Mouse (Mus musculus) C2C12 (cell line): ENCODE data around the gene Fam208a. TPM values are rescaled to one million over a fixed set of nuclear protein-coding genes. Genes with fewer than 3 reads are reported as not detected.

Experiments used
- H3K27me3 ChIP-seq: one replicate; pipeline ENCODE4 v1.6.1; 2011; ENCODE audit not compliant: control insufficient read depth, insufficient read depth, insufficient read length
- H3K36me3 ChIP-seq: one replicate; pipeline ENCODE4 v1.6.1; 2011; ENCODE audit not compliant: control insufficient read depth, insufficient read depth
- H3K4me3 ChIP-seq: one replicate; pipeline ENCODE4 v1.5.1; 2011; ENCODE audit warnings: mild to moderate bottlenecking, control low read depth; ENCODE audit not compliant: poor library complexity, insufficient read depth, severe bottlenecking
- H3K79me2 ChIP-seq: one replicate; pipeline ENCODE4 v1.6.1; 2011; ENCODE audit not compliant: control insufficient read depth, insufficient read depth
- H3K79me3 ChIP-seq: one replicate; pipeline ENCODE4 v1.6.1; 2011; ENCODE audit warnings: low read depth, control low read depth
- H3ac ChIP-seq: one replicate; pipeline ENCODE3; 2011; ENCODE audit warnings: low read depth; ENCODE audit not compliant: control insufficient read depth, insufficient read length
- CEBPB ChIP-seq: IDR thresholded peaks from one replicate; pipeline ENCODE4 v1.6.1; 2011; ENCODE audit warnings: low read depth, mild to moderate bottlenecking, control low read depth, moderate library complexity
- CTCF ChIP-seq: IDR thresholded peaks from one replicate; pipeline ENCODE4 v1.5.1; 2011; ENCODE audit not compliant: control insufficient read depth, insufficient read depth, insufficient read length
- FOSL1 ChIP-seq: IDR thresholded peaks from one replicate; pipeline ENCODE4 v1.8.0; 2011; ENCODE audit warnings: mild to moderate bottlenecking, low read length; ENCODE audit not compliant: poor library complexity, insufficient read depth, severe bottlenecking
- MAX ChIP-seq: IDR thresholded peaks from one replicate; pipeline ENCODE4 v1.6.1; 2011; ENCODE audit warnings: mild to moderate bottlenecking, control low read depth
- MYOD1 ChIP-seq: IDR thresholded peaks from one replicate; pipeline ENCODE4 v1.6.1; 2011; ENCODE audit warnings: low read depth; ENCODE audit not compliant: control insufficient read depth, insufficient read length
- MYOG ChIP-seq: IDR thresholded peaks from one replicate; pipeline ENCODE4 v1.6.1; 2011; ENCODE audit not compliant: control insufficient read depth, insufficient read length; ENCODE audit errors: extremely low read depth
- USF1 ChIP-seq: IDR thresholded peaks from one replicate; pipeline ENCODE4 v1.6.1; 2011; ENCODE audit warnings: low read depth, mild to moderate bottlenecking, control low read depth, moderate library complexity
- polyA plus RNA-seq: library from polyadenylated mRNA; unstranded; fragments of >200 nt; fragmentation: generic; extraction: Trizol; gene quantifications from one replicate; pipeline ENCODE4 v1.2.1, GENCODE M21; 2012; ENCODE audit warnings: missing spikeins

Fam208a gene
- polyA plus RNA-seq, 1 experiment = 1.7 TPM

DNA sequence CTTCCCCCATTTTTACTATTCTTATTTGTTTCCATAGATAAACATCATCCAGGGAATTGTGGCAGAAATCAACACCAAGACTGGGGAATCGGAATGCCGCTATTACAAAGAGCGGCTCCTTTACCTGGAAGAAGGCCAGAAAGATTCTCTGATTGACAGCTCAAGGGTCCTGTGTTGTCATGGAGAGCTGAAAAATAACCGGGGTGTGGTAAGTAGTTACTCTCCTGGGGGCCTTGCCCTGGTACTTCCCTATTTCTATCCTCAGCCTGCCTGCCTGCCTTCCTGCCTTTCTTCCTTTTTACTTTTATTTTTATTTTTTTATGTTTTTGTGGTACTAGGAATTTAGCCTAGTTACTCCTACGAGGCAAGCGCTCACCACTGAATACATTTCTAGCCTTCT lies 31.1 kb upstream of the Fam208a start:
- Histone ChIP-seq H3K36me3 (no peaks in the 10 kb centered on the region), H3K79me3 (no peaks in the 10 kb centered on the region), H3K4me3 (no peak overlapping the region), H3K79me2 (no peaks in the 10 kb centered on the region), H3ac (no peak overlapping the region), H3K27me3 (no peaks in the 10 kb centered on the region)
- TF ChIP-seq FOSL1 (no peak), CTCF (no peak), MYOG (no peak), CEBPB (no peak), MYOD1 (no peak), USF1 (no peak), MAX (no peak)

DNA sequence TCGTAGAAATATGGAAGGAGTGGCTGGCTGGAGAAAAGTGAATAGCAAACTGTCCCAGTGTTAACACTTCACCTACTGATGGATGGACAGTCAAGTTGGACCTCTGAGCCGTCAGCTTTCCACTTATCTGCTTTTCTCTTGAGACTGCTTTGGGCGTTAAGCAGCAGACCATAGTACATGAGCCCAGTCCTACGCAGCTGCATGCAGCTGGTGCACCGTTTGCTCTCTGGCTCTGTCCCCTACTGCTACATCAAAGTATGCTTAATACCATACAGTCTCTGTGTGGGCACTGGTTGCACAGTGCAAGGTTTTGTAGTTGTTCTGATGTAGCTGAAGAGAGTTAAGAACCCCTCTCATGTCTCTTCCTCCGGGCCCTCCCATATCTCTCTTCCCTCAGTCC lies 28.1 kb upstream of the Fam208a start:
- Histone ChIP-seq H3K79me3 (no peaks in the 10 kb centered on the region), H3K79me2 (no peaks in the 10 kb centered on the region), H3K27me3 (no peaks in the 10 kb centered on the region), H3K4me3 (no peak overlapping the region), H3K36me3 (no peaks in the 10 kb centered on the region), H3ac (no peak overlapping the region)
- TF ChIP-seq MYOD1 = no peak
- TF ChIP-seq MYOG = no peak
- TF ChIP-seq CEBPB = no peak
- no peak for TF ChIP-seq FOSL1
- TF ChIP-seq MAX = no peak
- TF ChIP-seq CTCF = no peak
- TF ChIP-seq USF1 = no peak

DNA sequence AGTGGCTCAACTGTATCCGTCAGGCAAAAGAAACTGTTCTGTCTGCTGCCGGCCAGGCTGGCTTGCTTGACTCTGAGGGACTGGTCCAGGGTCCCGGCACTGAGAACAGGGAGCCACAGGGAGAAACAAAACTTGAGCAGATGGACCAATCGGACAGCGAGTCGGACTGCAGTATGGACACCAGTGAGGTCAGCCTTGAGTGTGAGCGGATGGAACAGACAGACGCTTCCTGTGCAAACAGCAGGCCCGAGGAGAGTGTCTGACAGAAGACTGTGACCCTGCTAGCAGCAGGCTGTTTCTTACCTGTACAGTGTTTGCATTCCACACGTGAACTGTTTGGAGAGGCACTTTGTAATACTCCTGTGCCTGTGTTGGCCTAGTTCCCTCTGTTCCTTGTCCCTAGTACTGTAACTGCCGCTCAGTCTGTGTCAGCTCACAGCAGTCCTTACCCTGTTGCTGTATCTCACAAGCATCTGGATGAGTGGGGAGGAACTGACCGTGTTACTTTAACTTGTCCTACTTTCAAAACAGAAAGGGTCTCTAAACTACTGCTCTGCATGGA lies 26.8 kb upstream of the Fam208a start:
- Histone ChIP-seq H3K36me3 (no peaks in the 10 kb centered on the region), H3ac (no peak overlapping the region), H3K79me3 (no peaks in the 10 kb centered on the region), H3K27me3 (no peaks in the 10 kb centered on the region), H3K4me3 (no peak overlapping the region), H3K79me2 (no peaks in the 10 kb centered on the region)
- no peak for TF ChIP-seq MYOG
- TF ChIP-seq USF1 = no peak
- no peak for TF ChIP-seq CTCF
- no peak for TF ChIP-seq CEBPB
- no peak for TF ChIP-seq FOSL1
- no peak for TF ChIP-seq MAX
- no peak for TF ChIP-seq MYOD1

DNA sequence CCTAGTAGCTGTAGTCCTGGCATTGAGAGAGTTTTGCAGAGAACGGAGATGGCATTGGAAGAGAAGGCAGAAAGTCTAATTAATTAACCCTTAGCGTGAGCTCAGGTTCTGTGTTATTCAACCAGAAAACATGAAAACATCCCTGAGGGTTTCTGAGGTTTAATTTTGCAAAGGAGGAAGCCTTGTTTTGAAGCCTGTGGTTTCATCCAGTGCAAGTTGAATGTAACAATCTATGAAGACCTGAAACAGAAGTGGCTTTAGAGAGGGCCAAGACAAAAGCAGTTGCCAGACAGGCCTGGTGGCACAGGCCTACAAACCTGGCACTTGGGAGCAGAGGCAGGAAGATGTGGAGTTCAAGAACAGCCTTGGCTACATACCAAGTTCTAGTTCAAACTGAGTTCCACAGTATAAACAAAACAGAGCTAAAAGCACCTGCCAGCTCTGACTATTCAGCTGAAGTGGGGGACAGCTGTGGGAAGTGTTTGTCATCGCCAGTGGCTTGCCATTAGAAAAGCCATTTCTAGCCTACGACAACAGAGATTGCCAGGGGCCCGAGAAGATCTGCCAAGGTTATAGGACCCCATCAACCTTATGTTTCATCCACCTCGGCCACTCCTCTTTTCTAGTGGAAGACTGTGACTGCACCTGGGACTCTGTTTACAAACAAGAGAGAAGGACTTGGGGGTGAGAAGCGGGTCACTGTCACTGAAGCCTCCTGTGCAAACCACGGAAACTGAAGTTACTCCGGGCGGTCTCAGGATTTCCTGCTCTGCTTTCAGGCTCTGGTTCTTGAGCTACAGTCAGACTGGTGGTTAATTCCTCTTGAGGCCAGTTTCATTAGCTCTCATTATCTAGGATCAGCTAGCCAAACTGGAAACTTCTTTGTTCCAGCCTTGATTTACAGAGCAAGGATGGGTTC lies 26.0 kb upstream of the Fam208a start:
- Histone ChIP-seq H3K4me3 (no peak overlapping the region), H3K36me3 (no peaks in the 10 kb centered on the region), H3K27me3 (no peaks in the 10 kb centered on the region), H3K79me3 (no peaks in the 10 kb centered on the region), H3K79me2 (no peaks in the 10 kb centered on the region), H3ac (no peak overlapping the region)
- peak; percentile 27 for TF ChIP-seq MYOD1
- TF ChIP-seq MAX = no peak
- no peak for TF ChIP-seq MYOG
- TF ChIP-seq CEBPB = no peak

DNA sequence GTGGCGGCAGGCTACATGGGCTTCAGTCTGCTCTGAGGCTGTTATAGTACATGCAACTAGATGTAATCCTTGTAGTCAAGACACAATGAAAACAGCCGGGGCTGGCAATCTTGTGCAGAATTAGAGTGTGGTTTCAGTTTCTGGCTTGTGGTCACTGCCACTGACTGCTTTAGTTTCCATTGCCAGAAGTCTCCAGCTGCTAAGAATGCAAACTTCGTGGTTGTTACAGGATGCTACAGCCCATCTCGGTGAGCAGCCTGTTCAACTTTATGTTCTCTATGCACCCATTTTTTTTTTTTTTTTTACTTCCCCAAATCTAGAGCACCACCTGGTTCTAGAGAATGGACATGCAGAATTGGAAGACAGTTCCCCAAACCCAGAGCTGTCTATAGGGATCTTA lies 23.2 kb upstream of the Fam208a start:
- H3K79me3 ChIP-seq = no peaks in the 10 kb centered on the region
- no peaks in the 10 kb centered on the region for H3K36me3 ChIP-seq
- no peak overlapping the region for H3K4me3 ChIP-seq
- no peak overlapping the region for H3ac ChIP-seq
- H3K79me2 ChIP-seq = no peaks in the 10 kb centered on the region
- no peaks in the 10 kb centered on the region for H3K27me3 ChIP-seq
- TF ChIP-seq USF1 (no peak), CTCF (no peak), MYOD1 (peak; percentile 27)

DNA sequence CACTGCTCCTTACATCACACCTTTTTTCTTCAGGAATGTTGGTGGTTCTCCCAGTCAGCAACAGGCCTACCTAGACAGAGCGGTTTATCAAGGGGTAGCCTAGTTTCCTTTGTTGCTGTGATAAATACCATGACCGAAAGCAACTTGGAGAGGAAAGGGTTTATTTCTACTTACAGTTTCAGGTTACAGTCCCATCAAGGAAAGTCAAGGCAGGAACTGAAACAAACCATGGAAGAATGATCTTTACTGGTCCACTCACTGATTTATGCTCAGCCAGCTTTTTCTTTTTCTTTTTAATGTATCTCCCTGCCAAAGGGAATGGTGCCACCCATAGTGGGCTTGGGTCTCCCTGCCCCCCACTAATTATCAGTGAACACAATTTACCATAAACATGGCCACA lies 22.7 kb upstream of the Fam208a start:
- Histone ChIP-seq H3ac (no peak overlapping the region), H3K4me3 (no peak overlapping the region), H3K79me2 (no peaks in the 10 kb centered on the region), H3K36me3 (no peaks in the 10 kb centered on the region), H3K79me3 (no peaks in the 10 kb centered on the region), H3K27me3 (no peaks in the 10 kb centered on the region)
- TF ChIP-seq MYOD1 = no peak
- no peak for TF ChIP-seq CTCF
- no peak for TF ChIP-seq MAX
- TF ChIP-seq USF1 = no peak
- TF ChIP-seq FOSL1 = no peak
- TF ChIP-seq MYOG = no peak
- TF ChIP-seq CEBPB = no peak
